Comparison of ENCODE assay signal across 9 mouse cellular contexts in the genomic region with DNA sequence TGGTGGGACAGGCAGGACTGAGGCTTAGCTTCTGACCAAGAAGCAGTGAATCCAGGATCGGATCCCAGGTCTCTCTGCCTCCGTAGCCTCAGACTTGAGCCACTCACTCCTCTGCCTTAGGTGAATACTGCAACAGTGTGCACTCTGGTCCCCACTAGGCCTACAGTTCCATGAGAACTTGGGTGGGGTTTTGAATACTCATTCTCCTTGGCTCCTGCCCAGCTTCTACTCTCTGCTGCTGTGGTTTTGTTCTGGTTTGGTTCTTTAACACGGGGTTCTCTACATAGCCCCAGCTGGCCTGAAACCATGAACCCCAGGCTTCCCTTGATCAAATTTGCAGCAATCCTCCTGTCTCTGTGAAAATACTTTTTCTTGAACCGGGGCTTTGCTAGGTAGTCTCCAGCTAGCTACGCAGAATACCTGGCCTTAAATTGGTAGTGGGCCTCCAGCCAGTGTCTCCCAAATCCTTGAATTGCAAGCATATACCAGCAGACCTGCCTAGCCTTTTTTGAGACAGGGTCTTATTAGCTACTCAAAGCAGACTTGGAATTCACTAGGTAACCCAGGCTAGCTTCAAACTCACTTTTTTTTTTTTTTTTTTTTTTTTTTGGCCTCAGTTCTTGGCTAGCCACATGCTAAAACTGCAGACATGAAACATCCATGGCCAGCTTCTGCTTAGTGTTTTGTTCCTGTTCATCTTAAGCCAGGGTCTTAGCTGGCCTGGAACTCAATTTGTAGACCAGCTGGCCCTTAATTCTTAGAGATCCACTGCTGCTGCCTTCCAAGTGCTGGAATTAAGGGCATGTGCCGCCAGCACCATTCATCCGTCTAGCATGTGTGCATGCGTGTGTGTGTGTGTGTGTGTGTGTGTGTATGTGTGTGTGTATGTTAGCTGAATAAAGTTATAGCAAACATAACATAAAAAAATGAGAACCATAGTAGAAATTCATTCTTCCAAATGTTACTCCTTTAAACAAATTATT. TPM values are rescaled to one million over a fixed set of nuclear protein-coding genes. Genes with fewer than 3 reads are reported as not detected.
DNase-seq lines count a peak whose midpoint lies in the region; ATAC-seq lines count a peak whose summit lies in the region.
"Had no signal": no experiment of that assay in that cellular context is flagged by ENCODE, and none has a peak within 500 bp of the region (broad histone marks: within the 10 kb centered on the region; RNA-seq: fewer than 3 reads in every experiment).

No protein-coding gene starts in this region.

- peaks cover 82% of the 10 kb centered on the region for H3K4me1 ChIP-seq in liver, embryonic 13.5 days (replicated peaks)
- peaks cover 51% of the 10 kb centered on the region for H3K4me1 ChIP-seq in liver, embryonic 11.5 days (replicated peaks; ENCODE audit: control insufficient read depth, insufficient read depth, low read length)
- H3K4me1 ChIP-seq in midbrain, embryonic 13.5 days (replicated peaks), result peaks cover 25% of the 10 kb centered on the region

- no peak for ATAC-seq in liver, embryonic 13.5 days (ENCODE audit: low read depth)
- no peak for ATAC-seq in liver, embryonic 11.5 days (replicated peaks; ENCODE audit: low FRiP score)
- ATAC-seq in midbrain, embryonic 13.5 days, result no peak
- ATAC-seq: intestine, embryonic 16.5 days had no signal

- H3K9me3 ChIP-seq in liver, embryonic 13.5 days (replicated peaks), result no peaks in the 10 kb centered on the region
- H3K9me3 ChIP-seq in liver, embryonic 11.5 days (ENCODE audit: control insufficient read depth, low read length), result no peaks in the 10 kb centered on the region
- H3K9me3 ChIP-seq in midbrain, embryonic 13.5 days, result no peaks in the 10 kb centered on the region

- H3K4me3 ChIP-seq in liver, embryonic 13.5 days (replicated peaks), result no peak overlapping the region
- no peak overlapping the region for H3K4me3 ChIP-seq in liver, embryonic 11.5 days (ENCODE audit: low read depth, low read length)
- H3K4me3 ChIP-seq in midbrain, embryonic 13.5 days (replicated peaks), result no peak overlapping the region

- no peak for DNase-seq in liver, embryonic 13.5 days
- DNase-seq in liver, embryonic 11.5 days (ENCODE audit: low spot score), result no peak
- peak; percentile 39 for DNase-seq in MN1 (ENCODE audit: low spot score)
- DNase-seq in heart, adult 9 months (ENCODE audit: low spot score in 2 of 2), result peak; percentile 57 to 58
- DNase-seq in naive thymus-derived CD4-positive, alpha-beta T cell, adult 2 months (ENCODE audit: low read depth), result peak; percentile 38
- DNase-seq in adrenal gland, adult 18-20 months (ENCODE audit: low spot score in 2 of 2), result no peak
- DNase-seq: adrenal gland, adult 8-10 months had no signal

- H3K4me2 ChIP-seq in liver, embryonic 13.5 days, result no peak overlapping the region
- H3K4me2 ChIP-seq in liver, embryonic 11.5 days, result no peak overlapping the region; the same call in 1 of the 2 replicates
- no peak overlapping the region for H3K4me2 ChIP-seq in midbrain, embryonic 13.5 days (replicated peaks)

- peaks cover 4% of the 10 kb centered on the region for H3K36me3 ChIP-seq in liver, embryonic 13.5 days
- H3K36me3 ChIP-seq in liver, embryonic 11.5 days (ENCODE audit: control insufficient read depth, insufficient read depth, low read length), result no peaks in the 10 kb centered on the region
- no peaks in the 10 kb centered on the region for H3K36me3 ChIP-seq in midbrain, embryonic 13.5 days

- peak overlapping the region; percentile 4; the same call in 1 of the 2 replicates for H3K27ac ChIP-seq in liver, embryonic 13.5 days
- H3K27ac ChIP-seq in liver, embryonic 11.5 days (ENCODE audit: low read depth, low read length), result no peak overlapping the region
- no peak overlapping the region for H3K27ac ChIP-seq in midbrain, embryonic 13.5 days

- H3K9ac ChIP-seq in liver, embryonic 13.5 days, result 0 out of 2 replicates have a peak overlapping the region, but pooled peaks have one; percentile 59
- H3K9ac ChIP-seq in liver, embryonic 11.5 days (ENCODE audit: low read depth, low read length), result no peak overlapping the region
- no peak overlapping the region for H3K9ac ChIP-seq in midbrain, embryonic 13.5 days (replicated peaks)

- H3K27me3 ChIP-seq in liver, embryonic 13.5 days, result no peaks in the 10 kb centered on the region
- no peaks in the 10 kb centered on the region for H3K27me3 ChIP-seq in liver, embryonic 11.5 days (replicated peaks; ENCODE audit: control insufficient read depth, insufficient read depth, low read length)
- no peaks in the 10 kb centered on the region for H3K27me3 ChIP-seq in midbrain, embryonic 13.5 days

- WGBS in liver, embryonic 13.5 days (ENCODE audit: insufficient replicate concordance), result 79% methylated on average over 8 of the region's 8 CpGs
- 86% methylated on average over 8 of the region's 8 CpGs for WGBS in liver, embryonic 11.5 days
- 89% methylated on average over 8 of the region's 8 CpGs for WGBS in midbrain, embryonic 13.5 days

RNA-seq across cellular contexts. Expression of gene Stat3, which starts 3.7 kb away (rescaled TPM):
- 28.5 and 32.8 TPM in 2 replicates for polyA plus RNA-seq in liver, embryonic 13.5 days (2015; fragmentation: Nextera tagmentation; extraction: Ambion mirVana)
- polyA plus RNA-seq in liver, embryonic 11.5 days (2014; fragmentation: Nextera tagmentation; extraction: Ambion mirVana), result 52.9 and 57.3 TPM in 2 replicates
- polyA plus RNA-seq in midbrain, embryonic 13.5 days (2015; fragmentation: Nextera tagmentation; extraction: Ambion mirVana), result 28.7 and 34.3 TPM in 2 replicates
- total RNA-seq in adrenal gland, adult 18-20 months (2021), result 100 to 1,000 TPM in 1 of 2 experiments, 10 to 100 TPM in 1; 87.0 to 102 TPM

RNA-seq across cellular contexts. Expression of gene Cavin1, which starts 35.0 kb away (rescaled TPM):
- 25.5 and 26.6 TPM in 2 replicates for polyA plus RNA-seq in liver, embryonic 13.5 days (2015; fragmentation: Nextera tagmentation; extraction: Ambion mirVana)
- polyA plus RNA-seq in liver, embryonic 11.5 days (2014; fragmentation: Nextera tagmentation; extraction: Ambion mirVana), result 22.6 and 23.3 TPM in 2 replicates
- 28.3 and 30.4 TPM in 2 replicates for polyA plus RNA-seq in midbrain, embryonic 13.5 days (2015; fragmentation: Nextera tagmentation; extraction: Ambion mirVana)
- total RNA-seq in adrenal gland, adult 18-20 months (2021), result 100 to 1,000 TPM; 296 to 352 TPM

Comparison
In these comparisons a context has a peak if more than half of its experiments do, and no peak if none do; other contexts are left out.
1. DNase-seq: peak in MN1 (single experiment), heart, adult 9 months (2 of 2) and naive thymus-derived CD4-positive, alpha-beta T cell, adult 2 months (single experiment); none in liver, embryonic 13.5 days (single experiment), liver, embryonic 11.5 days (single experiment) and adrenal gland, adult 18-20 months (0 of 2).